Mouse (Mus musculus) layer of hippocampus, postnatal 10 days (tissue): Measurements from ENCODE around the gene Clcn2. TPM values are rescaled to one million over a fixed set of nuclear protein-coding genes. Genes with fewer than 3 reads are reported as not detected.

Experiments
- DNase-seq, 2 experiments: peaks; one replicate each; pipeline ENCODE4 v3.0.0; 2021; ENCODE audit warnings: low spot score in 2 of 2
- total RNA-seq, 2 experiments: library from RNA; stranded (reverse); gene quantifications; 2 replicates each; pipeline ENCODE4 v1.2.3; 2021

Clcn2 gene
- total RNA-seq, 2 experiments from 2014 or later, result 41.4 to 50.7 TPM

DNA sequence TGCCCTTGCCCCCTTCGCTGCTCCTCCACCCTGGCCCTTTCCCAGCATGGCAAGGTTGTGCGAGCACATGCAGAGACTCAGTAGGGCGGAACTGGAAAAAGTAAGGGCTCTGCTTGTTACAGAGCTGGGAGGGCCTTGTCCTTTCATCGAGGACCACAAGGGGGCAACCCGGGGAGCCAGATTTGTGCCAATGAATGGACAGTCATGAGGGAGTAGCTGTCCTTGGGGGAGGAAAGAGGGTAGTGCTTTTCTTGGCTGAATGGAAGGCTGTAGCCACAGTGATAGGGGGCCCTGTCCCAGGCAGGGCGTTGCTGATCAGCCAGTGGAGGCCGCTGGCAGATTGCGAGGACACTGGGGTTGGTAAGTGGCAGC is 15.0 kb downstream of the Clcn2 start:
- peak; percentile 85 to 86 for DNase-seq

DNA sequence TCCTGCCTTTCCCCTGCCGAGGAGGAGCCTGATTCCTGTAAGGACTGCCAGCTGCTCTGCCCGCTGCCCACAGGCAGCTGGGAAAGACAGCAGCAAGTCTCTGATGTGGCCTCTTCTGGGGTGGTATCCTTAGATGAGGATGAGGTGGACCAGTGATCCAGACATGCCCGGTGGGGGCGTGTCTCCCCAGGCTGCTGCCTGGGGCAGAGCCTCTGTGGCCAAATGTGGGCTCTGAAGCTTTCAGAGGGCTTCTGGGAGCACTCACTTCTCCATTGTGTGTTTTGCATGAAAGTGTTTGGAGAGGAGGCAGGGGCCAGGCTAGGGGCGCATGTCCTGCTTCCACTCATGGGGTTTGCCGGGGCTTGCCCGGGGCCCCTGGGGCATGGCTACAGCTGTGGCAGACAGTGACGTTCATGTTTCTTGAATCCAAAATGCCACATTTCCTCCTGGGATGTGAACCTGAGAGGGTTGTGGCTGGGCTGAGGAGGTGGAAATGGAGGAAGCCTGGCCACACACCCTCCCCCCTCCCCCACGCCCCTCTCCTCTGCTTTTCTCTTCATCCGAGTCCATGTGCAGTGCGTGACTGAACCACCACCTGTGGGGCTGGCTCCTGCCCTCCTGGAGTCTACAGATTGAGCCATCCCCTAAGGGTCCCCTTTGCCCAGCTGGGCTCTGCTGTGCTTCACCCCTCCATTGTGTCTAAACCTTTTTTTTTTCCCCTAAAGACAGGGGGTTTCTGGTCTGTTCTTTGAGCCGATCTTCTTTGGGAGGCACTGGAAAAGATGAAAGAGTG is 15.6 kb downstream of the Clcn2 start:
- DNase-seq, result peak in 1 of 2 experiments; percentile 26

GRCm38 (mm10) chr16:20701316-20701715 is 16.2 kb downstream of the Clcn2 start:
- DNase-seq, result no peak

DNA sequence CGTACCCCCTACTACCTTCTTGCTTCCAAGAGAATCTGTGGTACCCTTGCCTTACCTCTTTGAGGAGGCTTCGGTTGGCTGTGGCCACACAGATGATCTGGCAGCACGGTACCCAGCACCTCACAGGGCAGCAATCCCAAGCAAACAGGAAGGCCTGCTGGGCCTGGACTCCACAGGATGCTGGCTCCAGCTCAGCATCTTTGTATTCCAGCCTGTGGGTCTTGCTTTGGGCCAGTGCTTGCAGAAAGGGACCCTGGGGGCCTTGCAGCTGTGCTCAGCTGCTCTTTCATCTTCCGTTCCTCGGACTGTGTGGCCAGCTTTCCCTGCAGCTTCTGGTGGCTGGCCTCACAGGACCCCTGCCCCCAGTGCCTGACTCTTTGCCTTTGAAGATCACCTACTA is 17.5 kb downstream of the Clcn2 start:
- DNase-seq, result peak; percentile 15 to 35

DNA sequence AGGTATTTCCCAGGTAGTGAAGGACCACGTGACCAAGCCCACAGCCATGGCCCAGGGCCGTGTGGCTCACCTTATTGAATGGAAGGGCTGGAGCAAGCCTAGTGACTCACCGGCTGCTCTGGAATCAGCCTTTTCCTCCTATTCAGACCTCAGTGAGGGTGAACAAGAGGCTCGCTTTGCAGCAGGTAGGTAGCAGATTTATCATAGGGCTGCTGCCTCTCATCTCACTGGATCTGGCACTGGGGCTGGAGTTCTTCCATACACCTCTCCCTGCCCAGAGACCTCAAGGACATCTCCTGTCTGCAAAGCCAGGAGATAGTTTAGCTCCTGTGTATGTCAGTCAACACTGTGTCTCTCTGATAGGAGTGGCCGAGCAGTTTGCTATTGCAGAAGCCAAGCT is 18.3 kb downstream of the Clcn2 start:
- no peak for DNase-seq

DNA sequence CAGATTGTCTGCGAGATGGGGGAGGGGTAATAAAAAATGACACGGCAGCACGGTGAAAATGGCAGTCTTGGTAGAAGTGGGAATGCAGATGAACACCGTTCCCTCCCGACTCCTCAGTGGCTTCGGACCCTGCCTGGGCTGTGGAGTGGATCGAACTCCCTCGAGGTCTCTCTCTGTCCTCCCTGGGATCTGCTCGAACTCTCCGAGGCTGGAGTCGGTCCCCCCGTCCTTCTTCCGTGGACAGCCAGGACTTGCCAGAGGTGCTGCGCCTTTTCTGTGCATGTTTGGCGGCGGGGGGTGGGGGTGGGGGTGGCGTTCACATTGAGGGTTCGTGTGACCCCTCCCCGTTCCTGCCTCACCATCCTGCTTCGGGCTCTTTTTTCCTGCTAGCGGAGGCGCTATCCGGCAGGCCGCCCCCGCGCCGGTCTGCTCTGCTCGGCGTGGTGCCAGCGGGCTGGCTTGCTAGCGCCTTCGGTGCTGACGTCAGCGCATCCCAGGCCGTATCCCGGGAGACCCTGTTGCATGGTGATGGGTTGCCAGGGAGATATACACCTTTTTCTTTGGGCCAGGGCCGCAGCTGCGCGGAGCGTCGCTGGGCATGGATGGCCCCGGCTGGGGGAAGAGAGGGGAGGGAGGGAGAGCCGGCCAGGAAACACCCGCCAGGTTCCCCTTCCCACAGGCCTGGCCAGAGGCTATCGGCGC is 21.8 kb downstream of the Clcn2 start:
- peak; percentile 99 for DNase-seq

GRCm38 (mm10) chr16:20694781-20695180 is 22.8 kb downstream of the Clcn2 start:
- peak; percentile 57 to 72 for DNase-seq

DNA sequence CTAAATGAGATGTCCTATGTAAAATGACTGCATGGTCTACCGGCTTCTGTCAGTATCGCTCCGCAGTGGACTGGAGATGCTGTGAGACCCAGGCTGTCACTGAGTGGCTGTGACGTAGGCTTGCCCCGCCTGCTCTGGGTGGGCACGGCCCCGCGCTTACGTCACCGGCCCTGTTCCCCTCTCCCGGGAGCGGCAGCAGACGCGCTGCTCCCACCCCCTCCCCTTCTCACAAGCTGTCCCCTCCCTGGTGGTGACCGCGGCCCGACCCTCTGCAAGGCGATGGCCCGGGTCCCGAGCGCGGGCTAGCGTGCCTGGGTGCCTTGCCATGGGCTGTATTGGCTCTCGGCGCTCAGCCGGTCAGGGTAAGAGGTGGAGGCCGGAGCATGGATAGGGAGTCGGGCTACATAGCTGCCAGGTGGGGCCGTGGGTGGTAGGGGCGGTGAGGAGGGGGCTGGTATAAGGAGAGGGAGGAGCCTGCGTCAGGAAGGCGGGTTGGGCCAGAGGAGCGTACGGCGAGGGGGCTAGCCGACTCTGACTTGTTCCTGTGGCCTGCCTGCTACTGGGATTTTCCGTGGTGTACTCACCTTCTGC is 24.3 kb downstream of the Clcn2 start, which contains the start of gene Fam131a:
TSS of gene Fam131a (plus strand) at position 131 of the 591 bp plus-strand sequence.
- peak; percentile 94 to 95 for DNase-seq

DNA sequence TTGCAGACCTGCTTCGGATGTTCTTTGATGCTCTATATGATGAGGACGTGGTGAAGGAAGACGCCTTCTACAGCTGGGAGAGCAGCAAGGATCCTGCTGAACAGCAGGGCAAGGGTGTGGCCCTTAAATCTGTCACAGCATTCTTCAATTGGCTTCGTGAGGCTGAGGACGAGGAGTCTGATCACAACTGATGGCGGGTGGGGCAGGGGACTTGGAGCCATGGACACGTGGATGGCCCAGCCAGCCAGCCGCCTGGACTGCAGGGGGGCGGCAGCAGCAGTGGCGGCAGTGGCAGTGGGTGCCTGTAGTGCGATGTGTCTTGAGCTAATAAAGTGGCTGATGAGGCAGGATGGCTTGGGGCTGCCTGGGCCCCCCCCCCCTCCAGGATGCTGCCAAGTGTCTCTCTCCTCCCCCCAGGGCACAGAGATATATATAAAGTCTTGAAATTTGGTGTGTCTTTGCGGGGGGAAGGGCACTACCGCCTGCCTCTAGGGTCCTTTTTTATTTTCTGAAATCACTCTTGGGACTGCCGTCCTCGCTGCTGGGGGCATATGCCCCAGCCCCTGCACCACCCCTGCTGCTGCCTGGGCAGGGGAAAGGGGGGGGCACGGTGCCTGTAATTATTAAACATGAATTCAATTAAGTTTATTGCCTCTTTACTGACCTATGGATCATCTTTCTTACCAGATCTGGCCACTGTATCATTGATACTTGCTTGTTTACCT is 25.1 kb downstream of the Clcn2 start:
- DNase-seq, result peak in 1 of 2 experiments; percentile 22

GRCm38 (mm10) chr16:20691617-20692016 is 25.9 kb downstream of the Clcn2 start:
- DNase-seq, result no peak

- no peak for DNase-seq
Observed at GRCm38 (mm10) chr16:20690774-20691173, 26.8 kb downstream of the Clcn2 start.

DNA sequence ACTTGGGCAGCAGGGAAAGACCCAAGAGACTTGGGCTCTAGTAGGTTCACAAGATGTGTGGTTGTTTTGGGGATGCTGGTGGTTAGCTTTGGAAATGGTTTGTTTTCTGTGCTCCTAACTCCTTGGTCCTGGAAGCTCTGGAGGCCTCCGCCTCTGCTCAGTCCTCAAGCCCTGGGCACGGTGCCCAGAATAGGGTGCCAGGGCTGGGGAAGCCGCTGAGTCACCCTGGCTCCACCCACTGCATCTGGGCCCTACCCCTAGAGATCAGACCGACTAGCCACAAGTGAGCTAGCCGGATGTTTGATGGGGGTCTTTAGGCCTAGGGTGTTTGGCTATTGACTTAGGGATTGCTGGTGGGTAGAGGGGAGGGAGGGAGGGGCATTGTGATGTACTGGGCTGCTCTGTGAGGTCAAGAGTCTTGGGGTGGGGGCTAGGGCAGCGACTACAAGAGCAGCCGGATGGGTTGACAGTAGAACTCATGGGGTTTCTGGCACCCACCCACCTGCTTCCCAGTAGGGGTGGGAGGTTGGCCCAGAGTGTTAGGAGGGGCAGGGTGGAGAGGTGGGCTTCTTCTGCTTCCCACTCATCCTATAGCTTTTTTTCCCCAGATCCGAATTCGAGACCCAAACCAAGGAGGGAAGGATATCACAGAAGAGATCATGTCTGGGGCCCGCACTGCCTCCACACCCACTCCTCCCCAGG is 39.4 kb downstream of the Clcn2 start:
- peak; percentile 45 to 65 for DNase-seq

GRCm38 (mm10) chr16:20677380-20677779 is 40.2 kb downstream of the Clcn2 start:
- DNase-seq, result no peak

DNA sequence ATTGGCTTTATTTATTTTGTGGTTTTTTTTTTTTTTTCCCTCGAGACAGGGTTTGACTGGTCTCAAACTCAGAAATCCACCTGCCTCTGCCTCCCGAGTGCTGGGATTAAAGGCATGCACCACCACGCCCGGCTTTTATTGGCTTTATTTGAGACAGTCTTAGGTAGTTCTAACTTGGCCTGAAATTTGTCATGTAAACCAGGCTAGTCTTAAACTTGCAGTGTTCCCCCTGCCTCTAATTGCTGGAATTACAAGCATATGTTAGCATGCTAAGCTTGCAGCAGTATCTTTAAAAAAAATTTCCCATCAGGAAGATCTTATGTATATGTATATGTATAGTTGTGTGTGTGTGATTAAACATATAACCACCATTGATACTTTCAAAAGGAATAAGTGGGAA is 40.8 kb downstream of the Clcn2 start:
- no peak for DNase-seq

- DNase-seq, result no peak
Observed at GRCm38 (mm10) chr16:20675213-20675612, 42.3 kb downstream of the Clcn2 start.

DNA sequence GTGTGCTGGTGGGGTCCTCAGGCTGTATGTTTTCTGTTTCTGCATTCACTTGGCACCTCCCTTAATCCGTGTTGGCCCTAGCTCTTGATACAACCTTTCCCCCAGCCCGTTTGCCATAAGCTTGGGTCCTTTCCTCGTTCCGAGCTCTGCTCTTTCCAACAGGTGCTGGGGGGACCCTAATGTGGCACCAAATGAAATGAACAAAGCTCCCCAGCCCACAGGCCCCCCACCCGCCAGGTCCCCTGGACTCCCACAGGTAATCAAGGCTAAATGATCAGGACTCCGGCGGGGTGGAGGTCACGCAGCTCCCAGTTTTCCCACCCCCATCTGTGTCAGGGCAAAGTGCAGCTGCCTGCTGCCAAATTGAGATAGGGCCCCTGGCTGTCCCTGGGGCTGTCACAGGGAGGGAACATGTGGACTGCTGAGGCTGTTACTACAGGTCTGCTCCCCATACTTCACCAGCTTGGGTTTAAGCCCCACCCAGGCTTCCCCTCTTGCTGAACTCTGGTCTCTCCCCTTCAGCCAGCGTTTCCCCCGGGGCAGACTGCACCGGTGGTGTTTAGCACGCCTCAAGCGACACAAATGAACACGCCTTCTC is 43.7 kb downstream of the Clcn2 start:
- no peak for DNase-seq

- DNase-seq, result peak; percentile 64 to 73
Observed at GRCm38 (mm10) chr16:20672965-20673705, 44.4 kb downstream of the Clcn2 start.

GRCm38 (mm10) chr16:20672500-20672902 is 45.0 kb downstream of the Clcn2 start:
- DNase-seq, result peak; percentile 95 to 97

- no peak for DNase-seq
Observed at GRCm38 (mm10) chr16:20671886-20672285, 45.7 kb downstream of the Clcn2 start.

GRCm38 (mm10) chr16:20670291-20670690 is 47.3 kb downstream of the Clcn2 start:
- no peak for DNase-seq
